Mouse (Mus musculus): ENCODE measurements around the gene Wdr24.
"Not testable (repeated sequence)": the region's sequence is repeated elsewhere in the genome, so short reads cannot be mapped to it uniquely, and the experiment has no call there.

The Wdr24 gene

DNA sequence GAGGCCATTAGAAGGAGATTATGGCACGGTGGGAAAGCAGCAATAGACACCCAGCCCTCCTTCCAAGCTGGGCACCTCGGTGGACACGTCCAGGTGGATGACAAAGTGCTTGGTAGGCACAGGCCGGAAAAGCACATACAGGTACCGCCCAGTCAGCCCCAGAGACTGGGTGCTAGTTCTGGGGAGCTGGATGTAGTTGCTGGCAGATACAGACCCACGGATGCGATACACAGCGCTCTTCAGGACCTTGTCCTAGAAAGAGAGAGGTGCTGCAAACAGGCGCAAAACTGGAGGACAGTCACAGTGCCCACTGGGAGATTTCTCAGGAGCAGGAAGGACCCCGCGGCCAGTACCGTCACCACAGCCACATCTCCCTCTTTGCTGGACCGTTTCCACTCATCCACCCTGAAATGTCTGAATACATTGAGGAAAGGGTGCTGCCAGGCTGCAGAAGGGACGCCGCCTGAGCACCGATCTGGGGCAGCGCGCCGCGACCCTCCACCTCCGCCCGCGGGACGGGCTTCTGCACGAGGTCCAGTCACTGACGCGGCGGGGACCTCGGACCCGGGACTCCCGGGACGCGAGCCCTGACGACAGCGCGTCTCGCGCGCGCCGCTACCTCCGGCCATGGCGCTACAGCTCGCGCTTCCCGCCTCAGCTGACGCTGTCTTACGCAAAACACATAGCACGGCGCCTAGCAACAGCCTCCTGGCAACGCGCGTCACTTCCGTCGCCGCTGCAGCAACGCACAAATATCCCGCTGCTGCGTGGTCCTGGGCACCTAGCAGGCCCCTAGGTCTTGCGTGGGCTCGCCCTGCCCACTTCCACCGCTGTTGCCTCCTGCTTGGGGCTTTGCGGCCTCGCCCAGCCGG lies 37.6 kb downstream of the Wdr24 start, which contains the start of gene Wdr90:
TSS of gene Wdr90 (minus strand) at position 670 of the 872 bp plus-strand sequence.
- DNase-seq (ENCODE audit: low spot score) = peak; percentile 99

GRCm38 (mm10) chr17:25861704-25862612 lies 38.5 kb downstream of the Wdr24 start:
- DNase-seq (ENCODE audit: low spot score) = no peak

DNA sequence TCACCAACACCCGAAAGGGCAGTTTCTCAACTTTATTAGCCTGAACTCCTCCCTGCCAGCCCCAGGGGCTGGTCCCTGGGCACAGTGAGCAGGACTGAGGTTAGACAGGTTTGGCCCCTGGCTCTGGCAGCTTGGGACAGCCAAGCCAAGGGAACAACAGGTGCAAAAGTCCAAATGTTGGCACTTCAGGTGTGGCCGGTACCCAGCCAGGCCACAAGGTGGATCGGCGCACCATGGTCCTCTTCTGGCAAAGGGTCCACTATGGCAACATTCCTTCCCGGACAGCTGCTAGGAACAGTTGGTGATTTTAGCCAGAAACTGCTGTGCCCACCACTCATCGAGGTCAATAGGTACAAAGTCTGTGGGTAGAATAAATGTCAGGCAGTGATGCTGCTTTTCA lies 40.3 kb downstream of the Wdr24 start:
- no peak for DNase-seq (ENCODE audit: low spot score)

DNA sequence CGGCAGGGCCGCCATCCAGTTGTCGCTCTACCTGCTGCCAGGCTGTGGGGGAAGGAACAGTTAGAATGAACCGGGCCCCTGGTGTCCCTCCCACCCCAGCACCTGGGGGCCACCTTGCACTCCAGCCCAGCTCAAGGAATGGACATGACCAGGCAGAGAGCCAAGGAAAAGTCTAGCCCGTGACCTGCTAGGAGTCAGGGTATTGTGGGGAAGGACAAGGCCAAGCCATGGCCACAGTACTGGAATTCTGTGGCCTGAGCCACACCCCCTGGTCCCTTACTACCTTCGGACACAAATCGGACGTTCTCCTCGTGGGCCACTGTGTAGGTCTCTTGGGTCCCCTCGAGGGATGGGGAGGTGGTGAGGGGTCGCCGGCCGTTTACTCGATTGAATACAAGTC lies 40.9 kb downstream of the Wdr24 start:
- no peak for DNase-seq (ENCODE audit: low spot score)

DNA sequence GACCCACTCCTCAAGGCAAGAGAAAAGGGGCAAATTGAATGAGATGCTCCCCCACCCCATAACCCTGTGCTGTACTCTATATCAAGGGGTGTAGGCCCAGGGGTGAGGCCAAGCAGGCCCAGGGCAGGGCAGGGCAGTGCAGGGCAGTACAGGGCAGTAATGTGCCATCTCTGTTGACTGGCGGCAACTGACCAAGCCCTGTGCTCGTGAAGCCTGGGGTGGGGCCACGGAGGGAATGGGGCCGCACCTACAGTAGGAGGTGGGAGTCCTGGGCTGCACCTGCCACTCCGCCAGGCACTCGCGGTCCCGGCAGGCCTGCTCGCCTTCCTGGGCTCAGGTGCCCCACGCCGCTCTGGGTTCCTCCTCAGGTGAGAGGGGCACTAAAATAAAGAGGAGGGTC lies 41.9 kb downstream of the Wdr24 start:
- no peak for DNase-seq (ENCODE audit: low spot score)

DNA sequence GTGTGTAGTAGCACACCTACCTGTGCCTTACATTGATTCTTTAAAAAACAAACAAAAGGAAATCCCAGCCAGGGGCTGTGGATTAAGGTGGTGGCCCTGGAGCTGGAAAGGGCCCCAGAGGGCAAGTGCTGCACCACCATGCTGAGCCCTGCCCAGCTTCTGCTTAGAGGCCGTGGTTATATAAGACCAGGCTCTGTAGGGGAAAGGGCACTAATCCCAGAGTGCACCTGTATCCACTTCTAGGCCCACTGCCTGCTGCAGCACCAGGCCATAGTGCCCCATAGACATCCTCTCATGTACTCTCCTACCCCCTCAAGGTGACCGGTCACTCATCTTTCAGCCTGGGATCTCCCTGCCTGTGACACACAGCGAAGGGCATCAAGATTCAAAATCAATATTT lies 42.7 kb downstream of the Wdr24 start:
- no peak for DNase-seq (ENCODE audit: low spot score)

DNA sequence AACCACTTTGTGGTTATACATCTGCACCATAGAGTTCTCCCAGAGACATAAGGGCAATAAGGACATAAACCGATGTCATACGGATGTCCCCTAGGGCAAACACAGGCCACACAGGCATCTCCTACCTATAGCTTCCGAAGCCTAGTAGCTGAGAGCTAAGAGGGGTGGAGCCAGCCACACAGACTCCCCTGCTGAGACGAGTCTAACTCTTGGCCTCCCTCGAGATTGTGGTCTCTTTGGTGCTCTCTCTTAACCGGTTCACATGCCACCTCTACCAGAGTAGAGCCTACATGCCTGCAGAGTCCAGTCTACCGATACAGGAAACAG lies 44.0 kb downstream of the Wdr24 start:
- DNase-seq (ENCODE audit: low spot score) = no peak

GRCm38 (mm10) chr17:25867836-25868600 lies 44.6 kb downstream of the Wdr24 start:
- peak; percentile 67 for DNase-seq (ENCODE audit: low spot score)

GRCm38 (mm10) chr17:25868601-25869191 lies 45.3 kb downstream of the Wdr24 start, which contains the start of gene Mcrip2:
Gene Mcrip2, minus strand, starts transcription at chr17:25868764.
- DNase-seq (ENCODE audit: low spot score) = peak; percentile 91

DNA sequence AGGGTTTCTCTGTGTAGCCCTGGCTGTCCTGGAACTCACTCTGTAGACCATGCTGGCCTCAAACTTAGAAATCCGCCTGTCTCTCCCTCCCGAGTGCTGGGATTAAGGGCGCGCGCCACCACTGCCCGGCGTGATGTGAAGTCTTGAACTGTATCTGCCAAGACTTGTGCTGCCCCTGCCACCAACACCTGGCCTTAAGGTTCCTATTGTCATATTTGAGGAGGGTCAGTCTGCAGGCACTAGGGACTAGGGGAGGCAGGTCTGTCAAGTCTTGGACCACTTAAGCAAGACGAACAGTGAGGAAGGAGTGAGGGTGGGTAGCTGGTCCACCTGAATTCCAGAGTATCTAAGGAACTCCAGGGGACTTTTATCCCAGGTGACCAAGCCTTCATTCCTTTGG lies 46.1 kb downstream of the Wdr24 start:
- DNase-seq (ENCODE audit: low spot score) = no peak

DNA sequence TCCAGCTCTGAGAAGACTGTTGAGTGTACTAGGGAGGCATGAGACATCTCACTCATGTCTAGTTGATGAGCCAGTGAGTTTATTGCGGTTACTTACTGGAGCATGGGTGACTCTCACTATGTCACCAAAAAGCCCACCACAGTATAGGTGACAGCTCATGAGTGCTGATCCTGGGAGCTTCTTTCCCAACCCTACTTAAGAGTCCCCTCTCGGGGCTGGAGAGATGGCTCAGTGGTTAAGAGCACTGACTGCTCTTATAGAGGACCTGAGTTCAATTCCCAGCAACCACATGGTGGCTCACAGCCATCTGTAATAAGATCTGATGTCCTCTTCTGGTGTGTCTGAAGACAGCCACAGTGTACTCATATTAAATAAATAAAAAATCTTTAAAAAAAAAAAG lies 46.5 kb downstream of the Wdr24 start:
- no peak for DNase-seq (ENCODE audit: low spot score)

DNA sequence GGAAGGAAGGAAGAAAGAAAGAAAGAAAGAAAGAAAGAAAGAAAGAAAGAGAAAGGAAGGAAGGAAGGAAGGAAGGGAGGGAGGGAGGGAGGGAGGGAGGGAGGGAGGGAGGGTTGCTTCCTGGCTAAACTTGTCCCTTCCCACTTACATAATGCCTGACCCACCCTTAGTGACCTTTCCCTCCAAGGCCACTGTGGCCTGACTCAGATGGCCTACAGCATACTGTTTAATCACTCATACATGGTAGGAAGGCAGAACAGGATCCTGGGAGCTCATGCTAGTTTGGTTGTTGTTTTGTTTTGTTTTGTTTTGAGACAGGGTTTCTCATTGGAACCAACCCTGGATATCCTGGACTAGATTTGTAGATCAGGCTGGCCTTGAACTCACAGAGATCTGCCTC lies 48.1 kb downstream of the Wdr24 start:
- not testable (repeated sequence) for DNase-seq (ENCODE audit: low spot score)

DNA sequence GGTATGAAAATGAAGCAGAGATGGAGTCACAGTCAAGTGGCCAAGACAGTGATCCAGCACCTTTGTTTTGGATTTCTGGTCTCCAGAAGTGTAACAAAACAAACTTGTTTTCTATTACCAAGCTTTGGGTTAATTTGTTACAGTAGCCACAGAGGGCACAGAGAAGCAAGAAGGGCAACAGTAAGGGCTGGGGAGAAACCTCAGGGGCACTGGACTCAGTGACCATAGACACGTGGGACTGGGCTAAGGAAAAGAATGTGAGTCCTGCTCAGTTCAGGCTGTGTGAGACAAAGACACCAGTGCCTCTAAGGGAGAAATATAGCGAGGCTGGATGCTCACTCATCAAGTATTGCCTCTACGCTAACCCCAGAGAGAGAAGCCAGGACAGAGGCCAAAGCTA lies 49.2 kb downstream of the Wdr24 start:
- DNase-seq (ENCODE audit: low spot score) = no peak

- DNase-seq (ENCODE audit: low spot score) = no peak
Measured at GRCm38 (mm10) chr17:25873405-25874147, 50.1 kb downstream of the Wdr24 start.

DNA sequence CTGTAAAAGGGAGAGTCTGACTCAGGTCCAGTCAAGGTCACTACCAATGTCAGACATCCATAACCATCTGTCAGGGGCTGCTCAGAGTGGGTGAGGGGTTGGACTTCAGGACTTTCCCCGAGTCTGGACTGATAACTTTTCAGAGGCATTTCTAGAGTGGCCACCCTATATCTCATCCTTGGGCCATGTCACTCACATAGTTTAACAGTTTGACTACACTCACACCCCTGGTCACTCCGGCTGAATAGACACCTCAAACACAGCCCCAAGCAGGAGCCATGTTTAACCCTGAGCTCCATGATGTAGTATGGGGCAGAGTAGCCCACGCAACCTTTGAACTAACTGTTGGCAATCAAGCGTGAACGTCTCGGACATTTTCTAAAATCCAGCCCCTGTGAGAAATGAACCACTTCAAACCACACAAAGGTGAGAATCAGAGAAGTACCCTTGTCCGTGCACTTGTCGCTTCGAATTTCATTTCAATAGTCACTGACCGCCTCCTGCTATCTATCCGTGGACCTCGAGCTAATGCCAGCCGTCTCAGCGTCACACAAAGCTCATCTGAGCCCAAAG lies 50.8 kb downstream of the Wdr24 start:
- DNase-seq (ENCODE audit: low spot score) = no peak

GRCm38 (mm10) chr17:25874721-25875170 lies 51.3 kb downstream of the Wdr24 start, which contains the start of gene Mettl26:
Gene Mettl26, plus strand, starts transcription at chr17:25875074.
- DNase-seq (ENCODE audit: low spot score) = peak; percentile 98

DNA sequence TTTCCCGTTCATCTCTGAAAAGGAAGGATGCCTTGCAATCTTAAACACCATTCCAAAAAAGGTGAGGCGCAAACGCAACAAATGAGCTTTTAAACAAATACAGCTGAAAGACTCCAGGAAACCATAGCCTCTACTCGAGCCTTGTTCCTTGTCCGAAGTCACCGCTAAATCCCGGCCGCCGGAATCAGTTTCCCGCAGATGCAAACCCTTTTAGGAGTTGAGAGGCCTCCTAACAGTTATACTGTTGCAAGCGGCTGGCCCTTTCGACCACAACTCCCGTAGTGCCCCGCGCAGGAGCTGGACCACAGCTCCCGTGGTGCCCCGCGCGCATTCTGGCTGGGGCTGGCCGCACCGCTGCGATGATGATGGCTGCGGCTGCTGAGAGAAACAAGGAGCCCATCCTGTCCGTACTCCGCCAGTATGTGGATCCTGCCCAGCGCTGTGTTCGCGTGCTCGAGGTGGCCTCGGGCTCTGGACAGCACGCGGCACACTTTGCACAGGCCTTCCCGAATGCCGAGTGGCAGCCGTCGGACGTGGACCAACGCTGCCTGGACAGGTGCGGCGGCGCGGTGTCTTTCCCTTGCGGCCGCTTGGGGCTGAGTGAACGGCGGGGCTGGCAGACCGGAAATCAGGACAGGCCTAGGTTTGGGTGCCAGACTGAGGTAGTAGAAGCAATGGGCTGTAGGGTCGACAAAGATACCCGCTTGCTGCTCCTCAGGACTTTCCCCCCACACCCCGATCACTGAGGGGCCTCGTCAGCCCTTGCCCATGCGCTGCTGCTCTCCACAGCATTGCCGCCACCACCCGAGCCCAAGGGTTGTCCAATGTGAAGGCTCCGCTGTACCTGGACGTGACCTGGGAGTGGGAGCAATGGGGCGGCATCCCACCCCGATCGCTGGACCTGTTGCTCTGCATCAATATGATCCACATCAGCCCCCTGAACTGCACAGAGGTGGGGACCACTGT lies 52.0 kb downstream of the Wdr24 start:
- peak; percentile 96 for DNase-seq (ENCODE audit: low spot score)

GRCm38 (mm10) chr17:25876347-25876915 lies 53.0 kb downstream of the Wdr24 start:
- DNase-seq (ENCODE audit: low spot score) = peak; percentile 30

GRCm38 (mm10) chr17:25877025-25877424 lies 53.6 kb downstream of the Wdr24 start:
- DNase-seq (ENCODE audit: low spot score) = no peak

Data from embryo, embryonic 10 days (tissue).